Mouse (Mus musculus) MEL (cell line): ENCODE data around the gene Chst12. TPM values are rescaled to one million over a fixed set of nuclear protein-coding genes. Genes with fewer than 3 reads are reported as not detected.

Source experiments
- DNase-seq: peaks from one replicate; pipeline ENCODE4 v3.0.0; 2011; ENCODE audit warnings: low read depth, low spot score
- H3K27ac ChIP-seq: 2 replicates; pipeline ENCODE4 v1.5.1; 2012; ENCODE audit warnings: low read depth, mild to moderate bottlenecking, control low read depth, low read length, moderate library complexity; ENCODE audit not compliant: control insufficient read depth
- H3K27me3 ChIP-seq, 2 experiments: fragments of 150-350 bp in 1 of 2; sonication (generic) in 1 of 2; 2 replicates each; pipeline ENCODE4 v1.6.1; 2012; ENCODE audit warnings: low read length in 2 of 2, mild to moderate bottlenecking in 2 of 2, improper control_type of control experiment in 1 of 2, moderate library complexity in 1 of 2; ENCODE audit not compliant: insufficient read depth in 2 of 2, control insufficient read depth in 1 of 2
- H3K36me3 ChIP-seq, 2 experiments: 2 replicates each; pipeline ENCODE4 v1.6.1; 2012 to 2014; ENCODE audit warnings: low read length in 2 of 2, improper control_type of control experiment in 1 of 2, inconsistent platforms in 1 of 2, mild to moderate bottlenecking in 1 of 2; ENCODE audit not compliant: insufficient read depth in 2 of 2, control insufficient read depth in 1 of 2
- H3K4me1 ChIP-seq, 2 experiments: fragments of 150-350 bp in 1 of 2; sonication (generic) in 1 of 2; 2 replicates each; pipeline ENCODE4 v1.6.1; 2012; ENCODE audit warnings: low read length in 2 of 2, improper control_type of control experiment in 1 of 2, mild to moderate bottlenecking in 1 of 2; ENCODE audit not compliant: insufficient read depth in 2 of 2, control insufficient read depth in 1 of 2
- H3K4me3 ChIP-seq, 2 experiments: fragments of 150-350 bp in 1 of 2; sonication (generic) in 1 of 2; 2 replicates each; pipeline ENCODE4 v1.5.1; 2012; ENCODE audit warnings: low read depth in 2 of 2, low read length in 2 of 2, mild to moderate bottlenecking in 2 of 2, moderate library complexity in 2 of 2, control low read depth in 1 of 2, improper control_type of control experiment in 1 of 2; ENCODE audit not compliant: control insufficient read depth in 1 of 2, insufficient read depth in 1 of 2
- H3K79me2 ChIP-seq: 2 replicates; pipeline ENCODE4 v1.6.1; 2012; ENCODE audit warnings: mild to moderate bottlenecking, low read length, moderate library complexity; ENCODE audit not compliant: control insufficient read depth, poor library complexity, insufficient read depth
- H3K9ac ChIP-seq: 2 replicates; pipeline ENCODE4 v1.6.1; 2012; ENCODE audit warnings: low read depth, mild to moderate bottlenecking, control low read depth, low read length, moderate library complexity; ENCODE audit not compliant: control insufficient read depth, poor library complexity, severe bottlenecking
- H3K9me3 ChIP-seq: fragments of 150-350 bp; sonication (generic); replicated peaks from 2 replicates; pipeline ENCODE4 v1.6.1; 2012; ENCODE audit warnings: mild to moderate bottlenecking, low read length, improper control_type of control experiment, moderate library complexity; ENCODE audit not compliant: insufficient read depth
- BHLHE40 ChIP-seq: IDR thresholded peaks from 2 replicates; pipeline ENCODE4 v1.6.1; 2012; ENCODE audit warnings: low read depth, mild to moderate bottlenecking, inconsistent platforms, low read length, improper control_type of control experiment, borderline replicate concordance
- CHD1 ChIP-seq: IDR thresholded peaks from 2 replicates; pipeline ENCODE4 v1.6.1; 2012; ENCODE audit warnings: low read depth, mild to moderate bottlenecking, inconsistent platforms, low read length, improper control_type of control experiment
- EP300 ChIP-seq, 2 experiments: IDR thresholded peaks; 2 replicates each; pipeline ENCODE4 v1.6.1; 2011; ENCODE audit warnings: improper control_type of control experiment in 2 of 2, low read length in 2 of 2, low read depth in 1 of 2, mild to moderate bottlenecking in 1 of 2
- HCFC1 ChIP-seq: IDR thresholded peaks from 2 replicates; pipeline ENCODE4 v1.6.1; 2012; ENCODE audit warnings: low read depth, mild to moderate bottlenecking, inconsistent platforms, low read length, improper control_type of control experiment, moderate library complexity
- JUND ChIP-seq: IDR thresholded peaks from 2 replicates; pipeline ENCODE4 v1.6.1; 2011; ENCODE audit warnings: low read depth, mild to moderate bottlenecking, improper control_type of control experiment, low read length
- MAX ChIP-seq: IDR thresholded peaks from 2 replicates; pipeline ENCODE4 v1.6.1; 2011; ENCODE audit warnings: low read length, improper control_type of control experiment
- NRF1 ChIP-seq: IDR thresholded peaks from 2 replicates; pipeline ENCODE4 v1.6.1; 2014; ENCODE audit warnings: low read depth, mild to moderate bottlenecking, inconsistent platforms, low read length, improper control_type of control experiment, moderate library complexity; ENCODE audit not compliant: poor library complexity, insufficient read depth, severe bottlenecking
- POLR2AphosphoS2 ChIP-seq: IDR thresholded peaks from 2 replicates; pipeline ENCODE4 v1.6.1; 2011; ENCODE audit warnings: low read length, improper control_type of control experiment
- RAD21 ChIP-seq: IDR thresholded peaks from 2 replicates; pipeline ENCODE4 v1.6.1; 2011; ENCODE audit warnings: mild to moderate bottlenecking, low read depth, low read length, improper control_type of control experiment
- SIN3A ChIP-seq: IDR thresholded peaks from 2 replicates; pipeline ENCODE4 v1.6.1; 2012; ENCODE audit warnings: low read length, improper control_type of control experiment, inconsistent platforms
- TAL1 ChIP-seq: IDR thresholded peaks from 2 replicates; pipeline ENCODE4 v1.6.1; 2012; ENCODE audit warnings: mild to moderate bottlenecking, inconsistent platforms, low read length, moderate library complexity, mixed read lengths
- TBP ChIP-seq: IDR thresholded peaks from 2 replicates; pipeline ENCODE4 v1.8.0; 2011; ENCODE audit warnings: low read depth, low read length, improper control_type of control experiment
- TCF12 ChIP-seq: IDR thresholded peaks from 2 replicates; pipeline ENCODE4 v1.6.1; 2014; ENCODE audit warnings: low read depth, mild to moderate bottlenecking, inconsistent platforms, low read length, improper control_type of control experiment, moderate library complexity
- USF1 ChIP-seq: IDR thresholded peaks from 2 replicates; pipeline ENCODE4 v1.6.1; 2014; ENCODE audit warnings: low read depth, mild to moderate bottlenecking, inconsistent platforms, low read length, improper control_type of control experiment, moderate library complexity
- USF2 ChIP-seq, 2 experiments: IDR thresholded peaks; 2 replicates each; pipeline ENCODE4 v1.6.1; 2011 to 2012; ENCODE audit warnings: improper control_type of control experiment in 2 of 2, low read length in 2 of 2, borderline replicate concordance in 1 of 2, inconsistent platforms in 1 of 2, low read depth in 1 of 2, mild to moderate bottlenecking in 1 of 2; ENCODE audit not compliant: insufficient read depth in 1 of 2
- ZKSCAN1 ChIP-seq: IDR thresholded peaks from 2 replicates; pipeline ENCODE4 v1.6.1; 2012; ENCODE audit warnings: low read depth, mild to moderate bottlenecking, inconsistent platforms, low read length, improper control_type of control experiment, moderate library complexity
- ZMIZ1 ChIP-seq: IDR thresholded peaks from 2 replicates; pipeline ENCODE4 v1.6.1; 2012; ENCODE audit warnings: low read depth, mild to moderate bottlenecking, inconsistent platforms, low read length, improper control_type of control experiment, moderate library complexity
- polyA plus RNA-seq, 2 experiments: library from polyadenylated mRNA; stranded (reverse) in 1 of 2; unstranded in 1 of 2; fragments of >175 nt in 1 of 2; fragments of >200 nt in 1 of 2; gene quantifications; 2 replicates each; pipeline versions ENCODE4 v1.2.1 to v1.2.4; 2012; ENCODE audit warnings: low replicate concordance in 2 of 2, low read depth in 1 of 2; ENCODE audit not compliant: insufficient read length in 2 of 2, insufficient read depth in 1 of 2, missing spikeins in 1 of 2
- total RNA-seq: library from RNA; depleted of rRNA; stranded (reverse); fragments of 300-350 nt; gene quantifications from 2 replicates; pipeline ENCODE4 v1.2.3, GENCODE M21; 2012

The Chst12 gene
- total and polyA plus RNA-seq, 3 experiments = 4.1 to 8.6 TPM; not detected in 1

DNA sequence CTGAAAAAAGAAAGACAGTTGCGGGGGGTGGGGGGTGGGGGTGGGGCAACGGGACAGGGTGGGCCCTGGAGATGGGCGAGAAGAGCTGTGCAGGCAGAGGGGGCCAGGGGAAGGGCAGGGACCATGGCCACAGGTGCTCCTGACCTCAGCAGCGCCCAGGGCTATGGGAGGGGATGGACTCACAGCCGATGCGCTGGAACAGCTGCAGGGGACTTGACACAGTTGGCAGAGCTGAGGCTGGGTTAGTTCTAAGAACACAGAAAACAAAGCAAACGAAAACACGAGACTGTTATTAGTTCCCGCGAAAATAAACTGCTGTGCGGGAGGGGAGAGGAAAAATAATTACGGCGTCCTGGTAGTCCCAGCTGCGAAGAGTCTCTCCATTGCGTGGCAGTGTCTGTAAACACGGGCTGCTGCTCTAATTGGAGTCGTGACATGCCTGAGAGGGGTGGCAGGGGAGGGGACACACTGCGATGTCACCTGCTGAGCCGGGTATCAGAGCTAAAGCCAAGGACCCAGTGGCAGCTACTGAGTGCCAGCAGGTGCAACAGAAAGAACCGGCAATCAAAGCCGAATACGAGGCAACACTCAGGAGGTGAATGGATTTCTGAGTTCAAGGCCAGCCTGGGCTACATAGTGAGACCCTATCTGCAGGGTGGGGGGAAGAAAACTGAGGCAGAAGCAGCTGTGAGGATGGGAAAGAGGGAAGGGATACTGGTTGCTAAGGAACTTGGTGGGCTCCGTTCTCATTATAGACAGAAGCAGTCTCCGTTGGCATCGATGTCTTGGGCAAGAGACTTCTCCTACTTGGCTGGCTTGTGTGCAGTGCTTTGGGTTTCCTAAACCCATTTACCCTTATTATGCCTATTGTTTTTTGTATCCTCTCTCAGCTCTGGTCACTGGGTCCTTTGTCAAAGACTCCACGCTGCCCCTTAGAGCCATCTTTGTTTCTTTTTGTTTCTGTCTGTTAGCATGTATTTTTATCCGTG, 5.0 kb downstream of the Chst12 start (continued):
- no peak for TF ChIP-seq NRF1

DNA sequence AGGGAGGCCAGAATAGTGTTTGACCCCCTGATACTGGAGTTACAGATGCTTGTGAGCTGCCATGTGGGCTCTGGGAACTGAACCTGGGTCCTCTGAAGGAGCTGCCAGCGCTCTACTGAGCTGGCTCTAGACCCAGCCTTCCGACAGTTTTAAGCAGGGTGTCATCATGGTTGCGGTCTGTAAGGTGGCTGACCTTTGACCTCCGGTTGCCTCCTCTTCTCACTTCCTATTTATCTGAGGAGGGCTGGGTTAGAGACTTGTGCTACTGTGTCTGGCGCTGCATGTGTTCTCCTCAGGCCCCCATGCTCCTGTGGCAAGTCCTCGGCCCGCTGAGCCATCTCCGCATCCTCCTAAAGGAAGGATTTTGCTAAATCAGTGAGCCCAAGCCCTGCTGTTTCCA, 8.6 kb downstream of the Chst12 start:
- Histone ChIP-seq H3K27me3 (no peaks in the 10 kb centered on the region), H3K9me3 (no peaks in the 10 kb centered on the region), H3K4me3 (no peak overlapping the region), H3K36me3 (no peaks in the 10 kb centered on the region), H3K9ac (no peak overlapping the region), H3K79me2 (no peaks in the 10 kb centered on the region), H3K27ac (no peak overlapping the region), H3K4me1 (no peaks in the 10 kb centered on the region)
- DNase-seq = no peak
- TF ChIP-seq TCF12 (no peak), USF1 (no peak), RAD21 (no peak), POLR2AphosphoS2 (no peak), ZKSCAN1 (no peak), HCFC1 (no peak), ZMIZ1 (no peak), CHD1 (no peak), SIN3A (no peak), JUND (no peak), MAX (no peak), TBP (no peak), EP300 (IDR thresholded peaks at IDR 0.05; ENCODE audit: low read depth in 1 of 2, low read length in 2 of 2) (no peak), USF2 (IDR thresholded peaks at IDR 0.05; ENCODE audit: borderline replicate concordance in 1 of 2, insufficient read depth in 1 of 2, low read depth in 1 of 2, low read length in 2 of 2) (no peak), TAL1 (no peak), BHLHE40 (no peak)
